Mouse (Mus musculus) ES-E14 (cell line): ENCODE measurements around the gene Aldh16a1. TPM values are rescaled to one million over a fixed set of nuclear protein-coding genes. Genes with fewer than 3 reads are reported as not detected.

Experiments used
- DNase-seq: peaks from one replicate; pipeline ENCODE4 v3.0.0-alpha.2; 2013; ENCODE audit warnings: low read depth, low spot score
- H3K27ac ChIP-seq: 2 replicates; pipeline ENCODE4 v1.5.1; 2012; ENCODE audit warnings: low read depth, mild to moderate bottlenecking, low read length, moderate library complexity, mixed read lengths; ENCODE audit not compliant: poor library complexity, insufficient read depth, severe bottlenecking
- H3K36me3 ChIP-seq: 2 replicates; pipeline ENCODE4 v1.6.1; 2012; ENCODE audit warnings: mild to moderate bottlenecking, low read length, moderate library complexity, mixed read lengths; ENCODE audit not compliant: control insufficient read depth, poor library complexity, insufficient read depth, severe bottlenecking
- H3K4me1 ChIP-seq, 2 experiments: fragments of 150-350 bp in 1 of 2; sonication (generic) in 1 of 2; 2 replicates each; pipeline ENCODE4 v1.6.1; 2012; ENCODE audit warnings: low read length in 2 of 2, mild to moderate bottlenecking in 1 of 2, mixed read lengths in 1 of 2; ENCODE audit not compliant: control insufficient read depth in 2 of 2, insufficient read depth in 2 of 2, poor library complexity in 1 of 2
- H3K4me3 ChIP-seq, 2 experiments: fragments of 150-350 bp in 1 of 2; sonication (generic) in 1 of 2; 2 replicates each; pipeline ENCODE4 v1.5.1; 2012; ENCODE audit warnings: low read length in 2 of 2, low read depth in 1 of 2, mild to moderate bottlenecking in 1 of 2, mixed read lengths in 1 of 2; ENCODE audit not compliant: insufficient read depth in 1 of 2, poor library complexity in 1 of 2, severe bottlenecking in 1 of 2
- H3K9ac ChIP-seq: 2 replicates; pipeline ENCODE4 v1.6.1; 2012; ENCODE audit warnings: low read depth, mild to moderate bottlenecking, low read length, mixed read lengths; ENCODE audit not compliant: poor library complexity, insufficient read depth, severe bottlenecking
- H3K9me3 ChIP-seq: fragments of 150-350 bp; sonication (generic); 2 replicates; pipeline ENCODE4 v1.6.1; 2012; ENCODE audit warnings: low read depth, mild to moderate bottlenecking, low read length; ENCODE audit not compliant: control insufficient read depth, insufficient read depth
- CHD2 ChIP-seq: IDR thresholded peaks from 2 replicates; pipeline ENCODE4 v1.6.1; 2014; ENCODE audit warnings: mild to moderate bottlenecking, low read depth, low read length, inconsistent platforms
- HCFC1 ChIP-seq: IDR thresholded peaks from 2 replicates; pipeline ENCODE4 v1.6.1; 2012; ENCODE audit warnings: low read length, inconsistent platforms, borderline replicate concordance; ENCODE audit not compliant: insufficient read depth
- MAFK ChIP-seq: IDR thresholded peaks from 2 replicates; pipeline ENCODE4 v1.6.1; 2014; ENCODE audit warnings: mild to moderate bottlenecking, low read depth, low read length, inconsistent platforms; ENCODE audit not compliant: insufficient read depth
- ZC3H11A ChIP-seq: IDR thresholded peaks from 2 replicates; pipeline ENCODE4 v1.6.1; 2012; ENCODE audit warnings: low read depth, mild to moderate bottlenecking, inconsistent platforms, low read length, borderline replicate concordance
- ZNF384 ChIP-seq: IDR thresholded peaks from 2 replicates; pipeline ENCODE4 v1.6.1; 2012; ENCODE audit warnings: low read depth, low read length, inconsistent platforms
- in situ Hi-C, 2 experiments: fragments of 600-800 bp; cut with MboI; formaldehyde crosslinking; loops; one replicate each; pipeline ENCODE4 v1.15.1; 2025; ENCODE audit warnings: low sequenced_read_pairs in 2 of 2, inconsistent platforms in 1 of 2; ENCODE audit not compliant: unreplicated experiment in 2 of 2
- total RNA-seq: library from RNA; depleted of rRNA; stranded (reverse); fragments of 300-350 nt; gene quantifications from 2 replicates; pipeline ENCODE4 v1.2.3, GENCODE M21; 2012

The Aldh16a1 gene
- total RNA-seq, 1 experiment, result 108 TPM

- TF ChIP-seq CHD2 (no peak), MAFK (no peak), ZNF384 (no peak), ZC3H11A (no peak), HCFC1 (no peak)
- H3K9me3 ChIP-seq, result no peaks in the 10 kb centered on the region
- H3K27ac ChIP-seq, result no peak overlapping the region
- H3K9ac ChIP-seq, result no peak overlapping the region
- H3K36me3 ChIP-seq, result peaks cover 44% of the 10 kb centered on the region
- peaks cover 0 to 3% of the 10 kb centered on the region in 2 experiments; a peak in 1 of 4 replicates for H3K4me1 ChIP-seq
- no peak overlapping the region for H3K4me3 ChIP-seq
- in situ Hi-C loops, result no loop called here
- DNase-seq, result no peak
Measured at GRCm38 (mm10) chr7:45144368-45145174, 9.8 kb downstream of the Aldh16a1 start.

GRCm38 (mm10) chr7:45141914-45142313 is 12.5 kb downstream of the Aldh16a1 start:
- H3K4me3 ChIP-seq, result no peak overlapping the region
- in situ Hi-C loops, result no loop called here
- no peak overlapping the region for H3K9ac ChIP-seq
- H3K4me1 ChIP-seq, result peaks cover 0 to 4% of the 10 kb centered on the region in 2 experiments; a peak in 1 of 4 replicates
- no peak overlapping the region for H3K27ac ChIP-seq
- TF ChIP-seq ZC3H11A (no peak), ZNF384 (no peak), CHD2 (no peak), MAFK (no peak), HCFC1 (no peak)
- no peaks in the 10 kb centered on the region for H3K9me3 ChIP-seq
- no peak for DNase-seq
- H3K36me3 ChIP-seq, result peaks cover 36% of the 10 kb centered on the region

GRCm38 (mm10) chr7:45141319-45141718 is 13.1 kb downstream of the Aldh16a1 start:
- DNase-seq, result no peak
- TF ChIP-seq HCFC1, result no peak
- TF ChIP-seq ZC3H11A, result no peak
- no peak for TF ChIP-seq CHD2
- TF ChIP-seq MAFK, result no peak
- TF ChIP-seq ZNF384, result no peak

GRCm38 (mm10) chr7:45139904-45140723 is 14.3 kb downstream of the Aldh16a1 start:
- no peaks in the 10 kb centered on the region for H3K9me3 ChIP-seq
- no peak overlapping the region for H3K27ac ChIP-seq
- no peak for DNase-seq
- no peak overlapping the region for H3K4me3 ChIP-seq
- in situ Hi-C loops, result no loop called here
- H3K9ac ChIP-seq, result no peak overlapping the region
- peaks cover 24% of the 10 kb centered on the region for H3K36me3 ChIP-seq
- H3K4me1 ChIP-seq, result peaks cover 0 to 9% of the 10 kb centered on the region in 2 experiments; a peak in 1 of 4 replicates
- TF ChIP-seq CHD2, result no peak
- TF ChIP-seq MAFK, result no peak
- TF ChIP-seq ZNF384, result no peak
- TF ChIP-seq HCFC1, result no peak
- no peak for TF ChIP-seq ZC3H11A

More at GRCm38 (mm10) chr7:45141319-45141718, 13.1 kb downstream of the Aldh16a1 start:
- H3K4me3 ChIP-seq, result no peak overlapping the region
- H3K9ac ChIP-seq, result no peak overlapping the region
- in situ Hi-C loops, result no loop called here
- H3K4me1 ChIP-seq, result peaks cover 0 to 4% of the 10 kb centered on the region in 2 experiments; a peak in 1 of 4 replicates
- H3K27ac ChIP-seq, result no peak overlapping the region
- no peaks in the 10 kb centered on the region for H3K9me3 ChIP-seq
- H3K36me3 ChIP-seq, result peaks cover 34% of the 10 kb centered on the region
